In genomic region chr1:88700961-88701861, GRCm38 (mm10) we compare ENCODE assay signal across 9 mouse cellular contexts. TPM values are rescaled to one million over a fixed set of nuclear protein-coding genes. Genes with fewer than 3 reads are reported as not detected.
DNase-seq lines count a peak whose midpoint lies in the region; ATAC-seq and TF ChIP-seq lines count a peak whose summit lies in the region.
"Had no signal": no experiment of that assay in that cellular context is flagged by ENCODE, and none has a peak within 500 bp of the region (broad histone marks: within the 10 kb centered on the region; RNA-seq: fewer than 3 reads in every experiment).

No protein-coding gene starts in this region.

- no peaks in the 10 kb centered on the region for H3K9me3 ChIP-seq in intestine, postnatal 0 days (ENCODE audit: control insufficient read depth)
- no peaks in the 10 kb centered on the region for H3K9me3 ChIP-seq in liver, embryonic 13.5 days (replicated peaks)

- intact Hi-C loops in gastrocnemius, adult 2 months (cut with DNase I), result loop anchor here (10.0 kb wide), 1 partner anchor 346 kb away; no protein-coding TSS in a partner anchor
- intact Hi-C loops in gastrocnemius, postnatal 36 days (cut with DNase I), result no loop called here

- TF ChIP-seq CTCF in gastrocnemius, adult 2 months (IDR thresholded peaks at IDR 0.05), result no peak
- no peak for TF ChIP-seq CTCF in intestine, postnatal 0 days (IDR thresholded peaks at IDR 0.05; ENCODE audit: low read depth)

- ATAC-seq in intestine, postnatal 0 days, result peak; percentile 23; the same call in 1 of the 2 replicates
- ATAC-seq in liver, embryonic 13.5 days (ENCODE audit: low read depth), result no peak

- H3K36me3 ChIP-seq in intestine, postnatal 0 days (ENCODE audit: control insufficient read depth, insufficient read depth), result no peaks in the 10 kb centered on the region
- no peaks in the 10 kb centered on the region for H3K36me3 ChIP-seq in liver, embryonic 13.5 days
- H3K36me3 ChIP-seq in myocyte (ENCODE audit: control insufficient read depth, insufficient read depth), result peaks cover 15% of the 10 kb centered on the region

- 0 out of 2 replicates have a peak, but pooled peaks cover 9% of the 10 kb centered on the region for H3K27me3 ChIP-seq in intestine, postnatal 0 days (replicated peaks; ENCODE audit: control insufficient read depth, insufficient read depth, low read length)
- peaks cover 59% of the 10 kb centered on the region for H3K27me3 ChIP-seq in liver, embryonic 13.5 days
- no peaks in the 10 kb centered on the region for H3K27me3 ChIP-seq in myocyte (ENCODE audit: control insufficient read depth, insufficient read depth, insufficient read length)

- DNase-seq in gastrocnemius, adult 2 months, result peak; percentile 41
- DNase-seq in gastrocnemius, postnatal 25 days, result no peak
- peak; percentile 59 for DNase-seq in cerebellum, adult 9-10 months
- DNase-seq in gastrocnemius, postnatal 36 days, result peak; percentile 12 to 36
- DNase-seq in liver, embryonic 13.5 days, result no peak
- peak; percentile 49 to 58 for DNase-seq in thymus, adult 18-20 months

- peaks cover 51% of the 10 kb centered on the region for H3K79me2 ChIP-seq in myocyte (ENCODE audit: control insufficient read depth, insufficient read depth)

- H3K9ac ChIP-seq in intestine, postnatal 0 days (ENCODE audit: low read depth, low read length), result peak overlapping the region; percentile 66
- H3K9ac ChIP-seq in liver, embryonic 13.5 days, result peak overlapping the region; percentile 65

- peak overlapping the region; percentile 84 for H3ac ChIP-seq in myocyte (ENCODE audit: control insufficient read depth, insufficient read length)

- TF ChIP-seq POLR2A in myocyte (IDR thresholded peaks at IDR 0.05; ENCODE audit: insufficient read length, low read depth), result peak; percentile 59

- WGBS in intestine, postnatal 0 days, result under 1% methylated on average over 74 of the region's 78 CpGs
- under 1% methylated on average over 78 of the region's 78 CpGs for WGBS in liver, embryonic 13.5 days (ENCODE audit: insufficient replicate concordance)

- H3K27ac ChIP-seq in gastrocnemius, adult 2 months, result peak overlapping the region; percentile 94
- peak overlapping the region; percentile 57 for H3K27ac ChIP-seq in intestine, postnatal 0 days (ENCODE audit: low read depth, low read length)
- H3K27ac ChIP-seq in liver, embryonic 13.5 days, result no peak overlapping the region

- peak overlapping the region; percentile 99 for H3K4me2 ChIP-seq in intestine, postnatal 0 days (replicated peaks; ENCODE audit: low read depth)
- H3K4me2 ChIP-seq in liver, embryonic 13.5 days, result peak overlapping the region; percentile 81
- peak overlapping the region; percentile 75 for H3K4me2 ChIP-seq in myocyte (ENCODE audit: low read depth)

- H3K4me3 ChIP-seq in gastrocnemius, adult 2 months, result peak overlapping the region; percentile 96
- H3K4me3 ChIP-seq in intestine, postnatal 0 days (ENCODE audit: low read depth, low read length), result peak overlapping the region; percentile 78
- H3K4me3 ChIP-seq in liver, embryonic 13.5 days (replicated peaks), result peak overlapping the region; percentile 63
- H3K4me3 ChIP-seq in myocyte, result peak overlapping the region; percentile 100

- no peaks in the 10 kb centered on the region for H3K4me1 ChIP-seq in intestine, postnatal 0 days (replicated peaks; ENCODE audit: control insufficient read depth, insufficient read depth, low read length)
- H3K4me1 ChIP-seq in liver, embryonic 13.5 days (replicated peaks), result peaks cover 17% of the 10 kb centered on the region

TF ChIP-seq in myocyte, 11 proteins besides CTCF, POLR2A, EP300 and RAD21:
- no peak for TF ChIP-seq MAX (IDR thresholded peaks at IDR 0.05; ENCODE audit: low read depth)
- peak in 1 of 3 experiments; percentile 41 for TF ChIP-seq MYOG (IDR thresholded peaks at IDR 0.05; ENCODE audit: control insufficient read depth in 1 of 3, insufficient read depth in 1 of 3, insufficient read length in 2 of 3, low read depth in 2 of 3)
- TF ChIP-seq MYOD1 (IDR thresholded peaks at IDR 0.05; ENCODE audit: control insufficient read depth in 1 of 3, insufficient read length in 2 of 3, low read depth in 2 of 3), result peak in 1 of 3 experiments; percentile 55
- TF ChIP-seq E2F4 (IDR thresholded peaks at IDR 0.05; ENCODE audit: insufficient read depth), result no peak
- no peak for TF ChIP-seq TCF3 (IDR thresholded peaks at IDR 0.05; ENCODE audit: insufficient read length, low read depth)
- no peak for TF ChIP-seq REST (IDR thresholded peaks at IDR 0.05; ENCODE audit: insufficient read depth, insufficient read length)

RNA-seq across cellular contexts. Expression of gene Arl4c, which starts 0.8 kb away (rescaled TPM):
- total RNA-seq in gastrocnemius, adult 2 months (2021), result under 1 TPM; 0.48 to 0.56 TPM
- under 1 TPM; 0.72 to 0.97 TPM for total RNA-seq in gastrocnemius, postnatal 25 days (2021)
- total RNA-seq in gastrocnemius, postnatal 36 days (2021), result 1 to 10 TPM in 1 of 2 experiments, under 1 TPM in 1; 0.96 to 1.2 TPM
- polyA plus RNA-seq in intestine, postnatal 0 days (2015; fragmentation: Nextera tagmentation; extraction: Ambion mirVana), result 2.3 and 2.6 TPM in 2 replicates
- 0.79 and 0.83 TPM in 2 replicates for polyA plus RNA-seq in liver, embryonic 13.5 days (2015; fragmentation: Nextera tagmentation; extraction: Ambion mirVana)
- 25.2 TPM for polyA plus RNA-seq in myocyte (2012; fragmentation: generic; extraction: Trizol)
- total RNA-seq: MEL had no signal

Comparison
In these comparisons a context has a peak if more than half of its experiments do, and no peak if none do; other contexts are left out.
1. DNase-seq: peak in gastrocnemius, adult 2 months (single experiment), cerebellum, adult 9-10 months (single experiment), gastrocnemius, postnatal 36 days (2 of 2) and thymus, adult 18-20 months (2 of 2); none in gastrocnemius, postnatal 25 days (single experiment) and liver, embryonic 13.5 days (single experiment).
2. Peak in every context shown above with its lines, with median percentiles within 50 percentile points of each other: H3K4me3 ChIP-seq and H3K4me2 ChIP-seq.